Mouse (Mus musculus): ENCODE measurements around the gene Strap. TPM values are rescaled to one million over a fixed set of nuclear protein-coding genes. Genes with fewer than 3 reads are reported as not detected.
"Not testable (repeated sequence)": the region's sequence is repeated elsewhere in the genome, so short reads cannot be mapped to it uniquely, and the experiment has no call there.

Strap gene
- total RNA-seq (2021) = 10 to 100 TPM; 84.7 to 88.3 TPM

DNA sequence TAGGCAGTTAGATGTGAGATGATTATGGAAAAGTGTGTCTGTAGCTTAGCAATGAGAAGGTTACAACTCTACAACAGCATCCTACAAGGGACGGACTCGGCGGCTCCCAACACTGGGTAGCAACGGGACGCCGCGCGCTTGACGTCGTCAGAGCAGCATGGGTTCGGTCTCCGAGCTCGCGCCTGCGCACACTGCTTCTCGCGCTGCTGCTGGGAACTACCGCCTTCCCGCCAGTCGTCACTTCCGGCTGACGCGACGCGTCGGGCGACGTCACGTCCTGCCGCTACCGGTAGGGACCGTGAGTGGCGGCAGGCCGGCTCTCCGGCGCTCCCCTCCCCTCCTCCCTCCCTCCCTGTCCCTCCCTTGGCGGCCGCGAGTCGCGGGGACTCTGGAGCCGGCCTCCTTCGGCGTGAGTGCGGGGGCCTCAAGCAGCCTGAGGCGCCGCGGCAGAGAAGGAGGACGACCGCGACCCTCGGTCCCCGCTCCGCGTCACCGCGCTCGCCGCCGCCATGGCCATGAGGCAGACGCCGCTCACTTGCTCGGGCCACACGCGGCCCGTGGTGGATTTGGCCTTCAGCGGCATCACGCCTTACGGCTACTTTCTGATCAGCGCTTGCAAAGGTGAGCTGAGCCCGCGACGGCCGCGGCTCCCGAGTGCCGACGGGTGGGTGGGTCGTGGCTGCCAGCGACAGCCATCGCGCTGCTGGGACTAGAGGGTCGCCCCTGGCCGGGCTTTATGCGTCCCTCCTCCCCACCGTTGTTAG, at the start of gene Strap:
Gene Strap, plus strand, starts transcription at position 233 of the 764 bp plus-strand sequence.
- peak; percentile 87 for DNase-seq (ENCODE audit: low spot score)
- intact Hi-C loops (cut with DNase I) = loop anchor here (10.0 kb wide), 1 partner anchor 930 kb away; the partner anchor contains the start of genes H2afj and Hist4h4

DNA sequence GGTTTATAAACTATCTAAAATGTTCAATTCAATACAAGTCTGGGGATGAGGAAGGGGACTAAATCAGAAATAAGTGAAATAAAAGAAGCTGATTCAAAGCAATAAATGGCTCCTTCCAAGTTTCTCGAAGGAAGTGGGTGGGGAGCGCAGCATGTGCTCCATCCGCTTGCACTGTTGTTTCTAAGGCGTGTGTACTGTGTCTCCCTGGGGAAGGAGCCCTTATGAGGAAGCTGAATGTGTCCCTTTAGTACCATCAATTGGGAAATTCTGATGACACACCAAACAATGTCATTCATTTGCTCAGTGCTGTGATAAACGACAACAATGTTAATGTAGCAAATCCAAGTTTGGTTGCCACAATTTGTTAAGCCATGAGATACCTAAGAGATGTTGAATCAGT, 47.2 kb upstream of the Strap start:
- no peak for DNase-seq (ENCODE audit: low spot score)
- intact Hi-C loops (cut with DNase I) = no loop called here

DNA sequence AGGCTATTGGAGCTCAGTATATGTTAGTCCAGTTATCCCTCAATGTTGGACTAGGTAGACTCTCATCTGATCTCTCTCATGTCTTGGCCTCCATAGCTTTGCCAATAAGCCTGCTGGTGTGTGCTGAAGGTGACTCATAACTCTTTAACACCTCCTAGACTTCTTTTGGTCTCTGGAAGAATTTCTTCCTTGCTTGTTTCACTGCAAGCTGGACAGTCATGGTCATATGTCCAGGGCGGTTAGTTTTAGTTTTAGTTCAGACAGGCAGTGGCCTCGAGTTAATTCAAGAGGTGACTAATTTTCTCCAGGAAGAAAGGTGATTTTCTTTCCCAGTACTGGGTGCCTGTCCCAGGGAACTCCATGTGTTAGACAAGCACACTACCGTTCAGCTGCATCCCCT, 46.8 kb upstream of the Strap start:
- intact Hi-C loops (cut with DNase I) = no loop called here

DNA sequence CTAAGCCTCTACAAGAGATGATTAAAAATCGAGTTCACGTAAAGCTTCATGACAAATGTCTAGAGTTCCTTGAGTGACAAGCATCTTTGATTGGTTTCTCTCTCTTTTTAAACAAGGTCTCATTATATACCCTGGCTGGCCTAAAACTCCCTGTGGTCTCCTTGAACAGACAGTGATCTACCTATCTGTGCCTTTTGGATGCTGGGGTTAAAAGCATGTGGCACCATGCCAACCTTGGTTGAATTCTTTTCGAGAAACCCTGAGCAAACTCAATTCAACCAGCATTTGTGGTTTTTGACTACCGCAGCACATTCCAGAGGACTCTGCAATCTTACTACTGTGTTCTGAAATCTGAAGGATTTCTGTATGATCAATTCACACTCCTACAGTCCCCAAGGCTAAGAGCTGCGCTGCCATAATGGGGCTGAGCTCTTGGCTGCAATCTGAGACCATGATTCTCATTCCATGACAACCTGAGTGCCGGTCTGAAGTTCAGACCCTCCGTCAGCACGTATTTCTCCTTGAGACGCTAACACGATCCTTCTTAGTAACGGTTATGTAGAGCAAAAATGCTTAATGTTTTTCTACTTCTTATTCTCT, 46.3 kb upstream of the Strap start:
- intact Hi-C loops (cut with DNase I) = no loop called here
- DNase-seq (ENCODE audit: low spot score) = no peak

More for the DNA sequence above, 46.8 kb upstream of the Strap start:
- no peak for DNase-seq (ENCODE audit: low spot score)

DNA sequence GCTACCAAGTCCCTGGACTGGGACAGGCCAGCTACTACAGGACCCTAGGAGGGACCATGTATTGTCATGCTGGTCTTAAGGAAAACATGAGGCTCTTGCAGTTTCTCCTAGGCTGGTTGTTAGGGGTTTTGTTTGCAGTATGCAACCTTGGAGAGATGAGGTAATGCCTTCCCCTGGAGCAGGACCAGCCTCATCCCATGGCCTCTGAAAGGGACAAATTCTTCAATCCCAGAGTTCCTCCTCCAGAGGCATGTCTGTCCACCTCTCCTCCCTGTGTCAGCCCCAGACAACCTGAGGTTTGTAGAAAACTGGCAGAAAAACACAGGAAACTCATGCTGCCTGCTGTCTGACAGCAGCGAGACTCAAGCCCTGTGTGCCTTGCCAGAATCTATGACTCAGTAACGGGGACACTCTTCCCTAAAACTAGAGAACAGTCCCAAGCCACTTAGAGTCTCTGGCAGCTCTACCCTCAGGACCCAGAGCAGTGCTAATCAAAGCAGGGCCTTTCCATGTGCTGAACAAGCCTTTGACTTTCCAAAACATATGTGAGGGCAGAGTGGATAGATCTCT, 44.2 kb upstream of the Strap start:
- intact Hi-C loops (cut with DNase I) = no loop called here
- DNase-seq (ENCODE audit: low spot score) = peak; percentile 39

DNA sequence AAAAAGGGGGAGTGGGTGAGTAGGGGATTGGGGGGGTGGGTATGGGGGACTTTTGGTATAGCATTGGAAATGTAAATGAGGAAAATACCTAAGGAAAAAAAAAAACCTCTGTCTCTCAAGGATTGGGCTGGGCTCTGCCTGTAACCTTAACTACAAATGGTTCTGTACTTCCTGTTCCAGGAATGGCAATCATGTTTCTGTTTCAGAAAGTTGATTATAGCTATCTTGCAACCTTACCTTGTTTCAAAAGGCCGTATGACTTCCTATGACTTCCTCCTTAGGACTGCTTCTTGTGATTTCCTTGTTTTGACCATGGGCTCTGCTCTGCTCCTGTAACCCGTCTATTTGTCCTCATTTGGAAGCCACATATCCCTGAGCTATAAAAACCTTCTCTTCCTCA, 40.6 kb upstream of the Strap start:
- intact Hi-C loops (cut with DNase I) = no loop called here
- DNase-seq (ENCODE audit: low spot score) = no peak

DNA sequence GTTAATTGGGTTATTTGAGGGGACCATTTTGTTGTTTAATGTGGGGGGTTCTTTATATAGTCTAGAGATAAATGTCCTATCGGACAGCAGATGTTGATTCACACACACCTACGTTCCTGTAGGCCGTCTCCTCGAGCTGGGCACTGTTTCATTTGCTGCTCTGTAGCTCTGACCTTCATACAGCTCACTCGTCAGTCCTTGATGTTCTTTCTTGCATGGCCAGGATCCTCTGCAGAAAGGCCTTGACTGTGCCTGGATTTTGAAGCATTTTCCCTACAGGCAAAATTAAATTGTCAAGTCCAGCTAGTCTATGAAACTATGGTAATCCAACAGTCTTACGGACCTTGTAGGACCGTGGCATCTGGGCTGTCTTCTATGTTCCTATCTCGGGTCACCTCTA, 39.8 kb upstream of the Strap start:
- intact Hi-C loops (cut with DNase I) = no loop called here
- no peak for DNase-seq (ENCODE audit: low spot score)

DNA sequence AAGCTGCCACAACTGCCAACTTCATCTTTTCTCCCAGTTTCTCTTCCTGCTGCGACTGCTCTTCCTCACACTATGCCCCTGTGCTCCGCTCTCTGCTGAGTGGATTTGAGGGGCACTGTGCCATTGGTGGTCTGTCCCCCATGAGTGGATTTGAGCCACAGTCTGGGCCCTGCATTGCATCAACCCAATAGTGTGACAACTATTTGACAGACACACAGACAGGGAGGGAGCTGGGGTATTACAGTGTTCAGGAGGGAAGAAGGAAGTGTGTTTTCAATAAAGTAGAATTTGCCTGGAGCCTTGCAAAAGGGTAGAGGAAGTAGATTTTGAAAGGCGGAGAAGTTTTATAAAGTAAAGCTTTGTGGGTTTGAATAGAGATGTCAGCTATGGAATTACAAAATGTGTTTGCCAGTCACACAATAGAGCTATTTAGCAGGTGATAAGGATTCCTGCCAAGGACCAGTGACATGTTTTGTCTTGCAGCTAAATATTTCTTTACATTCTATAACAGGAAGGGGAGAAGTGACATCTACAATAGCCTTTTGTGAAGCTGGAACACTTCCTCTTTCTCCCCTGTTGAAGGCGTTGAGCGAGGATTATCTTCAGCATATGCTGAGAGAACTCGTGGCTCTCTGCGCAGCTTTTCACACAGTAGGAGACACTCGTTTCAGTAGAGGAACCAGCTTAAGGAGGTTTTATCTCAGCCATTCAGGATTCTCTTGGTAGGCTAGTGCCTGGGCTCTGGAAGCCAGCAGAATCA, 38.3 kb upstream of the Strap start:
- no peak for DNase-seq (ENCODE audit: low spot score)
- intact Hi-C loops (cut with DNase I) = no loop called here

DNA sequence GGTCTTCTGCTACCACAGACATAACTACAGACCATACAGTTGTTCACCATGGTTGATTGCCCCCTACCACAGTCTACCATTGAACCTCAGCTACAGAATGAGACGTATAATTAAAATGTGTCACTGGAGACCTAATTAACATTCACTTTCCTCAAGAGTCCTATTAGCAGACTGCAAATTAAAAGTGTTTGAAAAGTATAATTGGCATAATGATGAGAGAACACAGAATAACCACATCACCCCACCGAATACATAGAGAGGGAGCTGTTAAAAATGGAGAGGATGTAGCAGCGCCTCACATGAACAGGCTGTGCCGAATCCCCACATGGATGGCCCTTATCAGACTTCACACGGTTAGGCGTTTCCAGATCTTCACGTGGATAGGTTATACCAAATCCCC, 35.4 kb upstream of the Strap start:
- no peak for DNase-seq (ENCODE audit: low spot score)
- intact Hi-C loops (cut with DNase I) = no loop called here

DNA sequence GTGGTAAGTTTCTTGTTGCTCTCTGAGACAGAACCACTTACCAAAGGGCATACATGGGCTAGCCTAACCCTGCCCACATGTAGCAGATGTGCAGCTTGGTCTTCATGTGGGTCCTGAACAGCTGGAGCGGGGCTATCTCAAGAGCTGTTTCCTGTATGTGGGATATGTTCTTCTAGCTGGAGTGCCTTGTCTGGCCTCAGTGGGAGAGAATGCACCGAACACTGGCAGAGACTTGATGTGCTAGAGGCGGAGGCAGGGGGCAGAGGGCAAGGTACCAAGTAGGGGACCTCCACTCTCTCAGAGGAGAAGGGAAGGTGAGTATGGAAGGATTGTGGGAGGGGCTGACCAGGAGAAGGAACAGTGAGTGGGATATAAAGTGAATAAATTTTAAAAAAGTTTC, 32.7 kb upstream of the Strap start:
- DNase-seq (ENCODE audit: low spot score) = no peak
- intact Hi-C loops (cut with DNase I) = no loop called here

DNA sequence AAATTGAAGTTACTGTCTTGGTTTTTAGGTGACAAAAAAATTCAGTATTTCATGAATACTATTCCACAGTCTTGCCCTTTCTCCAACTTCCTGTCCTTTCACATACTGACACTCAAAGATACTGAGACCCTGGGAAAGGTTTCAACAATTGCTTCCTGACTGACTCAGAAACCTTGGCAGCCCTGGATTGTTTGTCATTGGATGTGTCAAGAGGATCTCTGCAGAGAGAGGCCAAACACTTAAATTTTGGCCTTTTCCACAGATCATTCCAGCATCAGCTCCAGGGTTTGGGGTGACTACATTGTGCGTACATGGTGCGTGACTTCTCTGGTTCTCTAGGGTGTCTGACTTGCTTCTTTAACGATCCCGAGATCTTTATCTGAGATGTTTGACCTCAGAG, 32.0 kb upstream of the Strap start:
- peak; percentile 36 for DNase-seq (ENCODE audit: low spot score)
- intact Hi-C loops (cut with DNase I) = no loop called here

DNA sequence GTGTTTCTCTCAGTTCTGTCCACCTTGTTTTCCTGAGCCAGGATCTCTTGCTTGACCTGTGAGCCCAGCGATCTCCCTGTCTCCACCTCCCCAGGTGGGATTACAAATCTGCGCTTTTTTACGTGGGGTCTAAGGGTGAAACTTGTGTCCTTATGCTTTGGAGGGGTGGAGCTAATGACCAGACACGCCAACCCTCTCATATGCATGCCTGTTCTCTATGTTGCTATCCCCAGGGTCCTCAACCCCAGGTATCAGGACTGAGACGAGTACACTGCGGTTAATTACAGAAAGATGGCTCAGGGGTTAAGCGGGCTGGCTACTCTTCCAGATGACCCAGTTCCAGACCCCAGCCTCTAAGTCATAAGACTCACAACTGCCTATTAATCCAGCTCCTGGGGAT, 31.4 kb upstream of the Strap start:
- intact Hi-C loops (cut with DNase I) = no loop called here
- no peak for DNase-seq (ENCODE audit: low spot score)

DNA sequence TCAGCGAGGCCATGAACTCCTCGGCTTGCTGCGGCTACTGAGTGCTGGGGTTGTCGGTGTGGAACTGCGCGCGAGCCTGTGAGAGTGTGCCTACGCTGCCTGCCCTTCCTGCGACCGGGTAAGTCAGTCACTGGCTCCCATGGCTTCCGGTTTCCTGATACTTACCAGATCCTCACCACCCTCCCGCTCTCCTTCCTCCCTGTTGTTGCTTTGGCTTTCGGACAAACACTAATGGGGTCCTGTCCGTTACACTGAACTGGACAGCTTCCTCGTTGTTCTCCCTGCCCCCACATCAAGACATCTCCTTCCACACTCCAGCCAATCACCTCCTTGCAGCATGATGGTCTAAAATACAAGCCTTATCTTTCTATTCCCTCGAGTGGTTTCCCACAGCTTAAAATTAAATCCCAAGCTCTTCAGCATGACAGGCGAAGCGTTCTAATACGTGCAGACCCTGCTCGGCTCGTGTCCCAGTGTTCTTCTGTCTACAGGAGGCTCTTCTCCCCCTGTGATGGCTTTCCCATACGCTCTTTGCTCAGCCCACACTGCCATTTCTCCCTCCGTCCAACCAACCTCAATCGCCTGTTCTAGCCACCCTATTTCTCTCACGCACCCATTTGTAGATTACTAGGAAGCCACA, 30.5 kb upstream of the Strap start:
- intact Hi-C loops (cut with DNase I) = no loop called here
- DNase-seq (ENCODE audit: low spot score) = peak; percentile 38

DNA sequence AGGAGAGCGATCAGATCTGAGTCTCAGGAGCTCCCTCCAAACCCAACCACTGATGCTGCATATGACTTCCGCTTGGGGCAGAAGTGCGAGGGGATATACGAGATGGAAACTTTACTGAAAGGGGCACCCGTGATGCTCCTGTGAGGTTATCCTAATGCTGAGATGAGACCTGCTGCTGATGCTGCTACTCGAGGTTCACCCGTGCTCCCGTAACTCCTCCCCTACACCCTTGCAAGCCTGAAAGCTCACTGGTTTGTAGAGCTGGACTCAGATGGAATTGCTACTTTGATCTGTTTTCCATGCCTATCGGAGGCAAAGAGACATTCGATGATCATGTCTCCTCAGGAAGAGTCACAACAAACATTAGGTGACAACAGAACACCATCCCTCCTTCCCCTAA, 28.7 kb upstream of the Strap start:
- DNase-seq (ENCODE audit: low spot score) = no peak
- intact Hi-C loops (cut with DNase I) = loop anchor here (5.0 kb wide), 1 partner anchor 39 kb away; no protein-coding TSS in a partner anchor

DNA sequence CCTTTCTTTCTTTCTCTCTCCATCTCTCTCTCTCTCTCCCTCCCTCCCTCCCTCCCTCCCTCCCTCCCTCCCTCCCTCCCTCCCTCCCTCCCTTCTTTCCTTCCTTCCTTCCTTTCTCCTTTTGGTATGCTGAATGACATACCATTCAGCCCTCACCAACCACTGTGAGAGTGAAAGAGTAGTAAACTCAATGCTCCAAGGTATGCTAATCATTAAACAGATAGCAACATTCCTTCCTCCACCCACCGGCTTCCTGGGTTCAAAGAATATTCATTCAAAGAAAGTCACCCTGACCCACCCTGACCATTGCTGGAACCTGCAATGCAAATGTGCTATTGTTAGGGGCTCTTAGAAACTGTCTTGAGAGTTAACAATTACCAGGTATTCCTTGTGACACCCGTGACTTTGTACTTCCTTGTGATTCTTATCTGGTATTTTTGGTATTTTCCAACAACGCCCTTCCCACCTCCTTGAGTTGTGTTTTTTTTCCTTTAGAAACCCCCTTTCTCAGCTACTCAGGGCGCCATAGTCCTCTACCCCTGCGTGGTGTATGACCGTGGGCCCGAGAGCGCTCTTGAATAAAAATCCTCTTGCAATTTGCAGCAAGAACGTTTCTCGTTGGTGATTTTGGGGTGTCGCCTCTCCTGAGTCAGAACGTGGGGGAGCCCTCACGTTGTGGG, 26.0 kb upstream of the Strap start:
- intact Hi-C loops (cut with DNase I) = loop anchor here (5.0 kb wide), 1 partner anchor 42 kb away; no protein-coding TSS in a partner anchor
- not testable (repeated sequence) for DNase-seq (ENCODE audit: low spot score)

DNA sequence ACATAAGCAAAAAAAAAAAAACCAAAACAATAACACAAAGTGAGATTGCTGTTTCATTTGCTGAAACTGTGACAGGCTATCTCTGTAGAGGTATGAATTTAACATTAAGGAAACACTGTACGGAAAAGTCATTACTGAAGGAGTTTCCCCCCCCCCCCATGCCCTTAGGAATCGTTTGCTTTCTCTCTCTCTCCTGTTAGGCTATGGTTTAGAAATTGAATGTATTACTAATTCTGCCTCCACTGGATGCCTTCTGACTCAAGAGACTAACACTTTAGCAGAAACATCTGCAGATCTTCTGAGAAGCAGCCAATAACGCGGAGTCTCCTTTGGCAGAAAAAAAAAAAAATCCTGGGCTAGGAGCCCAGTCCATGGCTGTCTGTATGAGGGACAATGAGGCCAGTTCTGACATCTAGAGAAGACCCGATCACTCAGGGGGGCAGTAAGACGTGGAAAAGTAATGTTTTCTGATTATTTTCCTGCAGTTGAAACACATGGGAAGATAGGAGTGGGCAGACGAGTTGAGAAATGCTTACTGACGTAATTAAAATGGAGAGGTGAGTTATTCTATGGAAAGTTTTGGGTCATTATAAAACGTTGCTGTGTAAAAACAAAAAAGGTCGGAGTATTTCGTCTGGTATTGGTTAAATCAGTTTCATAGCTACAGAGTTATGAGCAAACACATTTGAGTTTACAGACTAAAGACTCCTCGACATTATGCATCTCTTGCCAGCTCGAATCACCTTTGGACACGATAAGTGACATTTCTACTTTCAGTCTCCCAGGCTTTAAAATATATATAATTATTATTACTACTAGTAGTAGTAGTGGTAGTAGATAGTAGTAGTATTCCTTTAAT, 24.5 kb upstream of the Strap start:
- DNase-seq (ENCODE audit: low spot score) = peak; percentile 20

DNA sequence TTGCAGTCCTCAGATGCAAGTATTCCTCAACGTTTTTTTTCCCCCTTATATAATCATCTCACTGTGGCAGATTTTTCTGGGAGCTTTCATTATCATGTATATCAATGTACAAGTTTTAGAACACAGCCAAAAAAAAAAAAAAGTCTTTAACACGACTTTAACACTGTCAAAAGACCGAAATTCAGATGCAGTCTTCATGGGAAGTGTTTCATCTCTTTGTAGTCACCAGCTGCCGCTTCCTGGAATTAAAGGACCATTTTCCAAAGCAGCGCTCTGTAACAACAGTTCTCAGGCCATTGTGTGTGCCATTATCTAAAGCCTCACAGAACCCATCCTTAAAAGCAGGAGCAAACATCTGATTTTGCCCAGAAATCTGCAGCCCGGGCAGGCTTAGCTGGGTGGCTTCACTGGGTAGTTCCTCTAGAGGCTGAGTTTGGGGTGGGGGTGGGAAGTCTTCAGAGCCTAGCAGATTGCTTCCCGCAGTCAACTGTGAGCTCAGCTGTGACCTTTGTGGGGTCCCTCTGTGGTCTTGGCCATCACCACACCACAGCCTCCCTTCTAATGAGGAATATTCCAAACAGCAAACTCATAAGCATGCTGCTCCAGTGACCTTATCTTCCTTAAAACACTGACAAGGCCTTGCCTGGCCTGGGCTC, 22.1 kb upstream of the Strap start:
- DNase-seq (ENCODE audit: low spot score) = no peak
- intact Hi-C loops (cut with DNase I) = no loop called here

More for the DNA sequence above, 24.5 kb upstream of the Strap start:
- intact Hi-C loops (cut with DNase I) = no loop called here

DNA sequence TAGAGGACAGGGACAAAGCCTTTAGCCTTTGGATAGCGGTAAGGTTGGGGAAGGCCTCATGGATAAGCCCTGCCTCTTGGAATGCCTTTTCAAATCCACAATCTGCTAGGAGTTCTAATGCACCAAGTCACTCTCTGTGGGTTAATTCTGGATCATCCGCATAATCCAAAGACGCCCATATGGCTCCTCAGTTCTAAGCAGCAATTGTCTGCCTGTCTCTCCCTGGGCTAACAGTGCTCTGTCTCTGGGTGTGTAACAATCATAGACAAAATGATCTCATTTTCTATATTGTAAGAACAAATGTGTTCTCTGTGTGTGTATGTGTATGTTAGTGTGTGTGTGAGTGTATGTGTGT, 21.6 kb upstream of the Strap start:
- intact Hi-C loops (cut with DNase I) = no loop called here
- no peak for DNase-seq (ENCODE audit: low spot score)
